ENCODE assay signal across 8 mouse cellular contexts in the genomic region with DNA sequence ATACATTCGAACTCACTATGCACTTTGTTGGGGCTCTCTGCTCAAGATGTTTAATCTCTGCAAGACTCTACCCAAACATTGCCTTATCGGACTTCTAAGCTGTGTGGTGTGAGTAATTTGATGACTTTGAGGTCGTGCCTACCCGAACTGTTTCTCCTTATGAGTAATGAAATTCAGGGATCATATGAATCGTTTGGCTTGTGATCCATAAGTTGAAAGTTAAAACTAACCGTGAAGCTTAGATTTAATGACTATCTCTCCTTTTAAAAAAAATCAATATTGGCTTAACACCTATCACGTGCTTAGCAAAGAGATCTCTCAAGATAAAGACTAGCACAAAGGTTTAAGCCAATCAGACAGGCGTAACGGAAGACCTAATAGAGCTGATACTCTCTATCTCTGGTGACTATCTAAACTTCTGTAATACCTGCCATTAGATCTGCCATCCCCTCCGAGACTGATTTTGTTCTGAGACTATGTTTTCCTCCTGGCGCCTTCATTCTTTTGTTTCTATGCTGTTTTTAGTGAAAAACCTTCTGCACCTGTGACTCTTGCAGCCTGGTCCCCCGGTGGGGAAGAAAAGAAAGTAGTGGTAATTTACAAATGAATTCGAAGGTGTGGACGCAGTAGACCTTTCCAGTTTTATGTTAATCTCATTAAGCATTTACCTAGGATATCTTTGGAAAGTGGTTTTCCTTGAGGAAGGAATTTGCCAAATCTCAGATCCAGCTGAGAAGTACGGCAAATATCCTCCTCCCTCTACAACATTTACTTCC. TPM values are rescaled to one million over a fixed set of nuclear protein-coding genes. Genes with fewer than 3 reads are reported as not detected.
DNase-seq lines count a peak whose midpoint lies in the region; ATAC-seq and TF ChIP-seq lines count a peak whose summit lies in the region.

No protein-coding gene starts in this region.

- no peak for ATAC-seq in erythroblast, adult 5-6 weeks (replicated peaks; ENCODE audit: low FRiP score, poor library complexity, severe bottlenecking)
- ATAC-seq in embryonic facial prominence, embryonic 14.5 days (ENCODE audit: low read depth), result no peak
- no peak for ATAC-seq in intestine, postnatal 0 days
- no peak; the same call in 1 of the 2 replicates for ATAC-seq in neural tube, embryonic 12.5 days (ENCODE audit: low FRiP score, low read depth)

- peak overlapping the region; percentile 80 for H3K4me3 ChIP-seq in erythroblast, embryonic 14.5 days (replicated peaks)
- H3K4me3 ChIP-seq in C2C12 (ENCODE audit: insufficient read depth, poor library complexity, severe bottlenecking), result peak overlapping the region; percentile 50
- H3K4me3 ChIP-seq in embryonic facial prominence, embryonic 14.5 days (ENCODE audit: low read depth, low read length), result peak overlapping the region; percentile 93
- H3K4me3 ChIP-seq in intestine, postnatal 0 days (ENCODE audit: low read depth, low read length), result peak overlapping the region; percentile 89
- peak overlapping the region; percentile 81 for H3K4me3 ChIP-seq in neural tube, embryonic 12.5 days

- H3ac ChIP-seq in C2C12 (ENCODE audit: control insufficient read depth, insufficient read length, low read depth), result peak overlapping the region; percentile 33

- H3K4me2 ChIP-seq in embryonic facial prominence, embryonic 14.5 days (ENCODE audit: low read depth, low read length), result peak overlapping the region; percentile 89
- H3K4me2 ChIP-seq in intestine, postnatal 0 days (replicated peaks; ENCODE audit: low read depth), result peak overlapping the region; percentile 98
- H3K4me2 ChIP-seq in neural tube, embryonic 12.5 days (replicated peaks), result peak overlapping the region; percentile 65

- no peaks in the 10 kb centered on the region for H3K9me3 ChIP-seq in erythroblast, embryonic 14.5 days (ENCODE audit: control insufficient read depth, low read length)
- no peaks in the 10 kb centered on the region for H3K9me3 ChIP-seq in embryonic facial prominence, embryonic 14.5 days (ENCODE audit: control insufficient read depth, low read length)
- H3K9me3 ChIP-seq in intestine, postnatal 0 days (ENCODE audit: control insufficient read depth), result no peaks in the 10 kb centered on the region
- H3K9me3 ChIP-seq in neural tube, embryonic 12.5 days, result no peaks in the 10 kb centered on the region

- WGBS in embryonic facial prominence, embryonic 14.5 days, result under 1% methylated on average over 15 of the region's 15 CpGs
- 1% methylated on average over 15 of the region's 15 CpGs for WGBS in intestine, postnatal 0 days
- 3% methylated on average over 15 of the region's 15 CpGs for WGBS in neural tube, embryonic 12.5 days

- peaks cover 36% of the 10 kb centered on the region for H3K79me2 ChIP-seq in C2C12 (ENCODE audit: control insufficient read depth, insufficient read depth)

- peaks cover 34% of the 10 kb centered on the region for H3K4me1 ChIP-seq in erythroblast, embryonic 14.5 days (ENCODE audit: control insufficient read depth)
- 0 out of 2 replicates have a peak, but pooled peaks cover 12% of the 10 kb centered on the region for H3K4me1 ChIP-seq in embryonic facial prominence, embryonic 14.5 days (ENCODE audit: control insufficient read depth, insufficient read depth, low read length)
- no peaks in the 10 kb centered on the region for H3K4me1 ChIP-seq in intestine, postnatal 0 days (replicated peaks; ENCODE audit: control insufficient read depth, insufficient read depth, low read length)
- peaks cover 10% of the 10 kb centered on the region; the same call in 1 of the 2 replicates for H3K4me1 ChIP-seq in neural tube, embryonic 12.5 days

- H3K27ac ChIP-seq in embryonic facial prominence, embryonic 14.5 days (replicated peaks; ENCODE audit: low read depth, low read length), result peak overlapping the region; percentile 97
- peak overlapping the region; percentile 96; the same call in 1 of the 2 replicates for H3K27ac ChIP-seq in intestine, postnatal 0 days (ENCODE audit: low read depth, low read length)
- no peak overlapping the region for H3K27ac ChIP-seq in neural tube, embryonic 12.5 days

- peaks cover 31% of the 10 kb centered on the region for H3K79me3 ChIP-seq in C2C12 (ENCODE audit: low read depth)

- peak overlapping the region; percentile 99 for H3K9ac ChIP-seq in embryonic facial prominence, embryonic 14.5 days (ENCODE audit: low read depth, low read length)
- H3K9ac ChIP-seq in intestine, postnatal 0 days (ENCODE audit: low read depth, low read length), result peak overlapping the region; percentile 98
- peak overlapping the region; percentile 96 for H3K9ac ChIP-seq in neural tube, embryonic 12.5 days

- H3K36me3 ChIP-seq in erythroblast, embryonic 14.5 days (ENCODE audit: control insufficient read depth), result no peaks in the 10 kb centered on the region
- H3K36me3 ChIP-seq in C2C12 (ENCODE audit: control insufficient read depth, insufficient read depth), result no peaks in the 10 kb centered on the region
- no peaks in the 10 kb centered on the region for H3K36me3 ChIP-seq in embryonic facial prominence, embryonic 14.5 days (ENCODE audit: control insufficient read depth, insufficient read depth, low read length)
- no peaks in the 10 kb centered on the region for H3K36me3 ChIP-seq in intestine, postnatal 0 days (ENCODE audit: control insufficient read depth, insufficient read depth)
- H3K36me3 ChIP-seq in neural tube, embryonic 12.5 days, result no peaks in the 10 kb centered on the region

- H3K27me3 ChIP-seq in erythroblast, embryonic 14.5 days (ENCODE audit: control insufficient read depth), result peaks cover 14% of the 10 kb centered on the region
- no peaks in the 10 kb centered on the region for H3K27me3 ChIP-seq in C2C12 (ENCODE audit: control insufficient read depth, insufficient read depth, insufficient read length)
- H3K27me3 ChIP-seq in embryonic facial prominence, embryonic 14.5 days (replicated peaks; ENCODE audit: control insufficient read depth, insufficient read depth, low read length), result no peaks in the 10 kb centered on the region
- no peaks in the 10 kb centered on the region for H3K27me3 ChIP-seq in intestine, postnatal 0 days (replicated peaks; ENCODE audit: control insufficient read depth, insufficient read depth, low read length)
- H3K27me3 ChIP-seq in neural tube, embryonic 12.5 days (replicated peaks), result no peaks in the 10 kb centered on the region

- no peak for TF ChIP-seq CTCF in C2C12 (IDR thresholded peaks at IDR 0.05; ENCODE audit: control insufficient read depth, insufficient read depth, insufficient read length)
- TF ChIP-seq CTCF in intestine, postnatal 0 days (IDR thresholded peaks at IDR 0.05; ENCODE audit: low read depth), result no peak

- no peak for DNase-seq in embryonic facial prominence, embryonic 14.5 days (ENCODE audit: low spot score)
- DNase-seq in natural killer cell, adult 2 months (ENCODE audit: low spot score in 2 of 2), result no peak
- no peak for DNase-seq in cerebellum, postnatal 36 days

TF ChIP-seq in C2C12, 6 proteins besides CTCF, POLR2A, EP300 and RAD21:
- TF ChIP-seq FOSL1 (IDR thresholded peaks at IDR 0.05; ENCODE audit: insufficient read depth, low read length, poor library complexity, severe bottlenecking) (no peak), CEBPB (IDR thresholded peaks at IDR 0.05; ENCODE audit: low read depth) (no peak), MAX (IDR thresholded peaks at IDR 0.05) (no peak), MYOG (IDR thresholded peaks at IDR 0.05; ENCODE audit: control insufficient read depth, extremely low read depth, insufficient read length) (no peak), MYOD1 (IDR thresholded peaks at IDR 0.05; ENCODE audit: control insufficient read depth, insufficient read length, low read depth) (no peak), USF1 (IDR thresholded peaks at IDR 0.05; ENCODE audit: low read depth) (no peak)

RNA-seq across cellular contexts. Expression of a gene that starts 1.2 kb away (rescaled TPM):
- 0.02 TPM in 2 replicates for polyA plus RNA-seq in erythroblast, embryonic 14.5 days (2012)
- 4.2 and 9.6 TPM in 2 replicates for total RNA-seq in erythroblast, adult 5-6 weeks (2015; ENCODE audit: low replicate concordance)
- 1.5 and 1.8 TPM in 2 replicates for total RNA-seq in erythroblast, adult 5-6 weeks (2017; ENCODE audit: low replicate concordance)
- polyA plus RNA-seq in C2C12 (2012; fragmentation: generic; extraction: Trizol), result 5.3 TPM
- 15.6 and 16.2 TPM in 2 replicates for polyA plus RNA-seq in embryonic facial prominence, embryonic 14.5 days (2014; fragmentation: Nextera tagmentation; extraction: Ambion mirVana)
- polyA plus RNA-seq in intestine, postnatal 0 days (2015; fragmentation: Nextera tagmentation; extraction: Ambion mirVana), result 2.7 and 3.0 TPM in 2 replicates
- 7.6 and 8.7 TPM in 2 replicates for polyA plus RNA-seq in neural tube, embryonic 12.5 days (2016; fragmentation: Nextera tagmentation; extraction: Ambion mirVana)

RNA-seq across cellular contexts. Expression of a gene that starts 31.9 kb away (rescaled TPM):
- not detected in 2 replicates for polyA plus RNA-seq in erythroblast, embryonic 14.5 days (2012)
- 0.84 TPM in 1 of 2 replicates, not detected in the other for total RNA-seq in erythroblast, adult 5-6 weeks (2015; ENCODE audit: low replicate concordance)
- not detected in 2 replicates for total RNA-seq in erythroblast, adult 5-6 weeks (2017; ENCODE audit: low replicate concordance)
- 4.6 TPM for polyA plus RNA-seq in C2C12 (2012; fragmentation: generic; extraction: Trizol)
- 2.6 and 3.0 TPM in 2 replicates for polyA plus RNA-seq in embryonic facial prominence, embryonic 14.5 days (2014; fragmentation: Nextera tagmentation; extraction: Ambion mirVana)
- 0.48 and 0.76 TPM in 2 replicates for polyA plus RNA-seq in intestine, postnatal 0 days (2015; fragmentation: Nextera tagmentation; extraction: Ambion mirVana)
- 0.35 and 0.46 TPM in 2 replicates for polyA plus RNA-seq in neural tube, embryonic 12.5 days (2016; fragmentation: Nextera tagmentation; extraction: Ambion mirVana)

RNA-seq across cellular contexts. Expression of a gene that starts 49.9 kb away (rescaled TPM):
- polyA plus RNA-seq in erythroblast, embryonic 14.5 days (2012), result not detected in 2 replicates
- 4.8 and 31.3 TPM in 2 replicates for total RNA-seq in erythroblast, adult 5-6 weeks (2015; ENCODE audit: low replicate concordance)
- total RNA-seq in erythroblast, adult 5-6 weeks (2017; ENCODE audit: low replicate concordance), result 5.7 and 14.6 TPM in 2 replicates
- 0.21 TPM for polyA plus RNA-seq in C2C12 (2012; fragmentation: generic; extraction: Trizol)
- polyA plus RNA-seq in embryonic facial prominence, embryonic 14.5 days (2014; fragmentation: Nextera tagmentation; extraction: Ambion mirVana), result 7.8 and 11.0 TPM in 2 replicates
- polyA plus RNA-seq in intestine, postnatal 0 days (2015; fragmentation: Nextera tagmentation; extraction: Ambion mirVana), result 4.8 and 6.1 TPM in 2 replicates
- 7.7 and 9.5 TPM in 2 replicates for polyA plus RNA-seq in neural tube, embryonic 12.5 days (2016; fragmentation: Nextera tagmentation; extraction: Ambion mirVana)
